Mouse (Mus musculus): Measurements from ENCODE around the gene Mia2.

- TF ChIP-seq CTCF (IDR thresholded peaks at IDR 0.05; ENCODE audit: borderline replicate concordance, insufficient read depth, low read length) (no peak), POLR2A (IDR thresholded peaks at IDR 0.05; ENCODE audit: low read depth, low read length) (no peak)
Observed at GRCm38 (mm10) chr12:59193637-59194036, 98.0 kb downstream of the Mia2 start.
